Comparison of ENCODE assay signal across 8 mouse cellular contexts in the genomic region with DNA sequence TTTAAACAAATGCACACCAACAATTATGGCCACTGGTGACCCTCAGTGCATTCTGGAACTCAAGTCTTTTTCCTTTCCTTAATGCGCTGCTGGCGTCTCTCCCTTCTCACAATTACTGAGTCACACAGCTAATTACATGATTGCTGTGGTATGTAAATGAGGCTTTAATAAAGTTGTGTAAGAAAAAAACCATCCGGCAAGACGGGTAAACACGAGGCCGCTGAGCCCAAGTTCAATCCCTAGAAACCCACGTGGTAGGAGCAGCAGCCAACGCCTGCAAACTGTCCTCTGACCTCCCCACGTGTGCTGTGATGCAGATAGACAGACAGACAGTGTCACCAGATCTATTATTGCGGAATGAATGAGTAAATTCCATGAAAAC. TPM values are rescaled to one million over a fixed set of nuclear protein-coding genes. Genes with fewer than 3 reads are reported as not detected.
DNase-seq lines count a peak whose midpoint lies in the region; ATAC-seq lines count a peak whose summit lies in the region.
"Had no signal": no experiment of that assay in that cellular context is flagged by ENCODE, and none has a peak within 500 bp of the region (broad histone marks: within the 10 kb centered on the region; RNA-seq: fewer than 3 reads in every experiment).

No protein-coding gene starts in this region.

- no peaks in the 10 kb centered on the region for H3K27me3 ChIP-seq in kidney, embryonic 15.5 days
- H3K27me3 ChIP-seq in forebrain, embryonic 12.5 days = peaks cover 32% of the 10 kb centered on the region
- H3K27me3 ChIP-seq in limb, embryonic 10.5 days (ENCODE audit: low read depth, poor library complexity, severe bottlenecking) = peaks cover 32% of the 10 kb centered on the region; the same call in 1 of the 2 replicates
- no peaks in the 10 kb centered on the region for H3K27me3 ChIP-seq in stomach, embryonic 15.5 days (replicated peaks)

- no peak overlapping the region for H3K9ac ChIP-seq in kidney, embryonic 15.5 days
- H3K9ac ChIP-seq in forebrain, embryonic 12.5 days = no peak overlapping the region
- H3K9ac ChIP-seq in stomach, embryonic 15.5 days = no peak overlapping the region

- peaks cover 25% of the 10 kb centered on the region for H3K4me1 ChIP-seq in kidney, embryonic 15.5 days
- peaks cover 15% of the 10 kb centered on the region for H3K4me1 ChIP-seq in forebrain, embryonic 12.5 days
- H3K4me1 ChIP-seq in limb, embryonic 10.5 days = peaks cover 71% of the 10 kb centered on the region
- H3K4me1 ChIP-seq in stomach, embryonic 15.5 days = peaks cover 12% of the 10 kb centered on the region; the same call in 1 of the 2 replicates

- no peak overlapping the region for H3K4me2 ChIP-seq in kidney, embryonic 15.5 days
- no peak overlapping the region for H3K4me2 ChIP-seq in forebrain, embryonic 12.5 days
- no peak overlapping the region for H3K4me2 ChIP-seq in stomach, embryonic 15.5 days

- peak overlapping the region; percentile 82 for H3K27ac ChIP-seq in kidney, embryonic 15.5 days
- no peak overlapping the region; the same call in 1 of the 2 replicates for H3K27ac ChIP-seq in forebrain, embryonic 12.5 days
- peak overlapping the region; percentile 62 for H3K27ac ChIP-seq in limb, embryonic 10.5 days
- peak overlapping the region; percentile 33; the same call in 1 of the 2 replicates for H3K27ac ChIP-seq in stomach, embryonic 15.5 days

- H3K4me3 ChIP-seq in kidney, embryonic 15.5 days (replicated peaks) = no peak overlapping the region
- no peak overlapping the region for H3K4me3 ChIP-seq in forebrain, embryonic 12.5 days (replicated peaks)
- H3K4me3 ChIP-seq in limb, embryonic 10.5 days = no peak overlapping the region
- H3K4me3 ChIP-seq in stomach, embryonic 15.5 days (replicated peaks) = no peak overlapping the region

- no peaks in the 10 kb centered on the region for H3K36me3 ChIP-seq in kidney, embryonic 15.5 days
- H3K36me3 ChIP-seq in forebrain, embryonic 12.5 days (replicated peaks) = no peaks in the 10 kb centered on the region
- no peaks in the 10 kb centered on the region for H3K36me3 ChIP-seq in limb, embryonic 10.5 days
- H3K36me3 ChIP-seq in stomach, embryonic 15.5 days = no peaks in the 10 kb centered on the region

- WGBS in kidney, embryonic 15.5 days = 41% methylated on average over 10 of the region's 10 CpGs
- 28% methylated on average over 10 of the region's 10 CpGs for WGBS in forebrain, embryonic 12.5 days
- 41% methylated on average over 10 of the region's 10 CpGs for WGBS in limb, embryonic 10.5 days
- WGBS in stomach, embryonic 15.5 days = 53% methylated on average over 10 of the region's 10 CpGs

- H3K9me3 ChIP-seq in kidney, embryonic 15.5 days (replicated peaks) = no peaks in the 10 kb centered on the region
- no peaks in the 10 kb centered on the region for H3K9me3 ChIP-seq in forebrain, embryonic 12.5 days
- no peaks in the 10 kb centered on the region for H3K9me3 ChIP-seq in limb, embryonic 10.5 days (replicated peaks)
- no peaks in the 10 kb centered on the region for H3K9me3 ChIP-seq in stomach, embryonic 15.5 days

- no peak for ATAC-seq in kidney, embryonic 15.5 days (replicated peaks; ENCODE audit: low FRiP score)
- ATAC-seq in forebrain, embryonic 12.5 days (ENCODE audit: low FRiP score) = peak; percentile 70; the same call in 1 of the 2 replicates
- ATAC-seq in stomach, embryonic 15.5 days (ENCODE audit: insufficient read depth, low FRiP score, low read depth) = no peak
- no peak for ATAC-seq in cerebellum, adult (ENCODE audit: insufficient number of reproducible peaks, low FRiP score, low TSS enrichment)

- DNase-seq in kidney, postnatal 4 days = no peak
- DNase-seq in limb, embryonic 10.5 days (ENCODE audit: low spot score) = no peak
- no peak for DNase-seq in yolk sac, embryonic 10.5 days (ENCODE audit: low spot score)
- DNase-seq: right cerebral cortex, postnatal 14 days had no signal

RNA-seq across cellular contexts. Expression of gene Smyd3, which starts 58.9 kb away (rescaled TPM):
- polyA plus RNA-seq in kidney, embryonic 15.5 days (2015; fragmentation: Nextera tagmentation; extraction: Ambion mirVana) = 19.3 and 21.8 TPM in 2 replicates
- polyA plus RNA-seq in forebrain, embryonic 12.5 days (2016; fragmentation: Nextera tagmentation; extraction: Ambion mirVana) = 13.5 and 15.8 TPM in 2 replicates
- polyA plus RNA-seq in limb, embryonic 10.5 days (2016; fragmentation: Nextera tagmentation; extraction: Ambion mirVana) = 21.1 and 22.3 TPM in 2 replicates
- polyA plus RNA-seq in stomach, embryonic 15.5 days (2015; fragmentation: Nextera tagmentation; extraction: Ambion mirVana) = 17.9 and 19.6 TPM in 2 replicates
